Mouse (Mus musculus) forebrain, embryonic 15.5 days (tissue): ENCODE data around the gene Ippk. TPM values are rescaled to one million over a fixed set of nuclear protein-coding genes. Genes with fewer than 3 reads are reported as not detected.

Experiments used
- ATAC-seq: fragments of 200-750 bp; cut with Nextera tagmentation; replicated peaks from 2 replicates; pipeline ENCODE4 v1.8.0; 2017; ENCODE audit warnings: mild to moderate bottlenecking, moderate TSS enrichment, moderate library complexity
- H3K27ac ChIP-seq: fragments of 300-500 bp; sonication (generic); replicated peaks from 2 replicates; pipeline ENCODE4 v1.5.1; 2015; ENCODE audit warnings: mild to moderate bottlenecking, inconsistent platforms
- H3K27me3 ChIP-seq: fragments of 300-500 bp; sonication (generic); 2 replicates; pipeline ENCODE4 v1.6.1; 2015; ENCODE audit warnings: inconsistent platforms
- H3K36me3 ChIP-seq: fragments of 300-500 bp; sonication (generic); 2 replicates; pipeline ENCODE4 v1.6.1; 2015; ENCODE audit warnings: mild to moderate bottlenecking, inconsistent platforms
- H3K4me1 ChIP-seq: fragments of 300-500 bp; sonication (generic); 2 replicates; pipeline ENCODE4 v1.6.1; 2015; ENCODE audit warnings: inconsistent platforms
- H3K4me2 ChIP-seq: fragments of 300-500 bp; sonication (generic); replicated peaks from 2 replicates; pipeline ENCODE4 v1.6.1; 2015; ENCODE audit warnings: mild to moderate bottlenecking, inconsistent platforms
- H3K4me3 ChIP-seq: fragments of 300-500 bp; sonication (generic); 2 replicates; pipeline ENCODE4 v1.5.1; 2015; ENCODE audit warnings: mild to moderate bottlenecking, inconsistent platforms
- H3K9ac ChIP-seq: fragments of 300-500 bp; sonication (generic); replicated peaks from 2 replicates; pipeline ENCODE4 v1.6.1; 2015; ENCODE audit warnings: mild to moderate bottlenecking, inconsistent platforms
- H3K9me3 ChIP-seq: fragments of 300-500 bp; sonication (generic); 2 replicates; pipeline ENCODE4 v1.6.1; 2016; ENCODE audit warnings: inconsistent platforms
- WGBS: fragments of 180-500 bp; shearing (Covaris S2); methylation state at CpG from one replicate; pipeline ENCODE4 v1.1.7; 2015; ENCODE audit warnings: mixed read lengths; 5-methylcytosine and 5-hydroxymethylcytosine counted together
- polyA plus RNA-seq: library from polyadenylated mRNA; unstranded; fragments of >200 nt; fragmentation: Nextera tagmentation; extraction: Ambion mirVana; gene quantifications from 2 replicates; pipeline ENCODE4 v1.2.1, GENCODE M21; 2015

The Ippk gene
- polyA plus RNA-seq, 1 experiment from 2014 or later, result 15.9 TPM

- Histone ChIP-seq H3K27me3 (no peaks in the 10 kb centered on the region), H3K4me1 (no peaks in the 10 kb centered on the region), H3K27ac (no peak overlapping the region), H3K9ac (no peak overlapping the region), H3K4me3 (no peak overlapping the region), H3K9me3 (no peaks in the 10 kb centered on the region), H3K4me2 (no peak overlapping the region), H3K36me3 (peaks cover 7% of the 10 kb centered on the region; the same call in 1 of the 2 replicates)
- no peak for ATAC-seq
- WGBS, result 91% methylated on average over 1 of the region's 1 CpGs
Observed at GRCm38 (mm10) chr13:49393579-49393978, 27.5 kb upstream of the Ippk start.

DNA sequence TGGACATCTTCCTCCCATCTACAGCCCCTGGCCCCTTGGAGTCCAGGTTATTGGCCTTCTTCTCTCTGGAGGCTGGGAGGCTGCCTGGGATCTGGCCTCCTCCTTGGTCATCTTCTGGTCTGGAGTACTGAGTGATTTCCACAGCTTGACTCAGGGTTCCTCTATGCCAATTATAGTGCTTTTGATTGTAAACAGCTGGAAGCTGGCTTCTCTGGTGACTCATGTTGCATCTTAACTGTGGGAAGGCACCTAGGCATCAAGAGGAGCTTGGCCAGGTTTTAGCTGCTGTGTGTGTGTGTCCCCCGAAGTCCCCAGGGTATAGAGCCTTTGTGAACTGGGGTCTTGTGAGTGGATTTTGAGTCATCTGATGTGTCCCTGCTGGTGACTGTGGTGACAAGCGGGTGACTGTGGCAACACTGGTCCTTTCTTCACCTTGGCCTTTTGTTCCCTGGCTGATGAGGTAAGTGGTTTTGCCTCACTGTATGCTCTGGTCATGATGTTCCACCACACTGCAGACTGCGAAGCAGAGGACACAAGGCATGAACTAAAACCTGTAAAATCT lies 26.1 kb upstream of the Ippk start:
- Histone ChIP-seq H3K9ac (no peak overlapping the region), H3K27ac (no peak overlapping the region), H3K4me2 (no peak overlapping the region), H3K27me3 (no peaks in the 10 kb centered on the region), H3K4me3 (no peak overlapping the region), H3K36me3 (peaks cover 7% of the 10 kb centered on the region; the same call in 1 of the 2 replicates), H3K9me3 (no peaks in the 10 kb centered on the region), H3K4me1 (no peaks in the 10 kb centered on the region)
- 93% methylated on average over 3 of the region's 3 CpGs for WGBS
- no peak for ATAC-seq

GRCm38 (mm10) chr13:49396798-49397197 lies 24.3 kb upstream of the Ippk start:
- Histone ChIP-seq H3K9ac (no peak overlapping the region), H3K36me3 (no peaks in the 10 kb centered on the region), H3K4me2 (no peak overlapping the region), H3K27ac (no peak overlapping the region), H3K4me3 (no peak overlapping the region), H3K9me3 (no peaks in the 10 kb centered on the region), H3K4me1 (no peaks in the 10 kb centered on the region), H3K27me3 (no peaks in the 10 kb centered on the region)
- WGBS, result 85% methylated on average over 1 of the region's 1 CpGs
- ATAC-seq, result no peak

DNA sequence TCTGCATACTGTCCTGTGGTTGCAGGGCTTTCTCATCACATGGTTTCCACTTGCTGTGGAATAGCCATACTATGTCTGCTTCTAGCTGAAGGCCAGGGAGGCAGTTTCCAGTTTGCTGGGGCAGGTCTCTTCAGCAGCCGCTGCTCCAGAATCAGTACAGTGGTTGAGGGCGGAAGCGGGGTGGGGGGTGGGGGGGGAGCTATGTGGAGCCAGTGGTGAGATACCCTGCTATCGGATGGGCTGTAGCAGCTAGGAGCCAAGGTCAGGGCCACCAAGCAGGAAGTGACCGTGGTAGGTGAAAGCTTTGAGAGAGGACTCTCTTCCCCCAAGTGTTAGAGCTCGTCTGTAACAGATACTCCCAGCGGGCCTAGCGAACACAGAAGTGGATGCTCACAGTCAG lies 22.9 kb upstream of the Ippk start:
- 91% methylated on average over 8 of the region's 8 CpGs for WGBS

DNA sequence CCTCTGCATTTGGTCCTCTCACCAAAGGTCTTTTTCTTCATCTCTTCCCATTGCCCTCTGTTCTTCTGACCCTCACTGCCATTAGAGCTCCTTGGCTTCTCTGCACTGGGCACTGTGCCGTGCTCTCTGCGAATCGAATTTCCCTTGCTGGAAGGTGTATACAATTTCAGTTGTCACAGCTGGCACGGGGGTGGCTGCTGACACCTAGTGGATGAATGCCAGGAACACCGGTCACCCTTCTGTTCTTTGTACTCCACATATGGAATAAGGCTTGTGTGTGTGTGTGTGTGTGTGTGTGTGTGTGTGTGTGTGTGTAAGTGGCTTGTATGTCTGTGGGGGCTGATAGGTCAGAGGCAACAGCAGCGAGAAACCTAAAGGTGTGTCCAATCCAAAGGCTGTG lies 20.9 kb upstream of the Ippk start:
- no peak for ATAC-seq
- Histone ChIP-seq H3K9ac (no peak overlapping the region), H3K4me3 (no peak overlapping the region), H3K9me3 (no peaks in the 10 kb centered on the region), H3K36me3 (no peaks in the 10 kb centered on the region), H3K4me2 (no peak overlapping the region), H3K27me3 (no peaks in the 10 kb centered on the region), H3K4me1 (no peaks in the 10 kb centered on the region), H3K27ac (no peak overlapping the region)
- 51% methylated on average over 6 of the region's 6 CpGs for WGBS

More for the DNA sequence above, 22.9 kb upstream of the Ippk start:
- Histone ChIP-seq H3K4me2 (no peak overlapping the region), H3K4me3 (no peak overlapping the region), H3K9me3 (no peaks in the 10 kb centered on the region), H3K27ac (no peak overlapping the region), H3K27me3 (no peaks in the 10 kb centered on the region), H3K36me3 (no peaks in the 10 kb centered on the region), H3K9ac (no peak overlapping the region), H3K4me1 (no peaks in the 10 kb centered on the region)
- no peak for ATAC-seq

GRCm38 (mm10) chr13:49402628-49403027 lies 18.4 kb upstream of the Ippk start:
- H3K9me3 ChIP-seq, result no peaks in the 10 kb centered on the region
- WGBS, result 85% methylated on average over 2 of the region's 2 CpGs
- no peak overlapping the region for H3K9ac ChIP-seq
- ATAC-seq, result no peak
- no peak overlapping the region for H3K4me2 ChIP-seq
- no peaks in the 10 kb centered on the region for H3K27me3 ChIP-seq
- H3K27ac ChIP-seq, result no peak overlapping the region
- H3K36me3 ChIP-seq, result no peaks in the 10 kb centered on the region
- no peaks in the 10 kb centered on the region for H3K4me1 ChIP-seq
- no peak overlapping the region for H3K4me3 ChIP-seq

DNA sequence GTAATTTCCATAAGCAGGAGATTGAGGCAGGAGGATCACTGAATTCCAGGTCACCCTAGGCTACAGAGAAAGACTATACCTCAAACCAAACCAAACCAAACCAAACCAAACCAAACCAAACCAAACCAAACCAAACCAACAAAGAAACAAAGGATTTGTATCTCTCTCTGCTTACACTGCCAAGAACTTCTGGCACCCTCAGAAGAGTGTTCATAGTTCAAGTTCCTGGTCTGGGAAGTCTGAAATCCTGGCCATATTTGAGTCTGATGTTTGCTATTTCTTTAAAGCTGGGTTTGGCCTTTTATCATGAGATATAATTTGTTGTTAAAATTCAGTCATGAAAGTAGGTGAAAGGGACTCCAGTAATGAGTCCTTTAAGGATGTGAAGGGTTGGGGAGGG lies 13.3 kb upstream of the Ippk start:
- Histone ChIP-seq H3K4me2 (no peak overlapping the region), H3K27me3 (no peaks in the 10 kb centered on the region), H3K4me3 (no peak overlapping the region), H3K36me3 (no peaks in the 10 kb centered on the region), H3K4me1 (no peaks in the 10 kb centered on the region), H3K27ac (no peak overlapping the region), H3K9me3 (no peaks in the 10 kb centered on the region), H3K9ac (no peak overlapping the region)
- no peak for ATAC-seq

DNA sequence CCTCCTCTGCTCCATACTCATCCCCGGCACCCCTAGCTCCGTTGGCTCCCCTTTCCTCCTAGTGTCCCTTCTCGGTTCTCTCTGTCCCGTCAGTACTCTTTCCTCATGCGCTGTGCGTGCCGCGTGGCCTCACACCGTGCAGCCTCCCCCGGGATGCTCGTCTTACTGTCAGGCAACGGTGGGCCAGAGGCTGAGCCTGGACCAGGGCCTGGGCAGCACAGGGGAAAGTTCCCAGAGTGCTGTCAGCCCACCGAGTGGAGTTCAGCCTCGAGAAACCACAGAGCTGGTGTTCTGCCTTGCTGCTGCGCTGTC lies 513 bp downstream of the Ippk start:
- 1% methylated on average over 15 of the region's 15 CpGs for WGBS
- Histone ChIP-seq H3K4me1 (peaks cover 30% of the 10 kb centered on the region), H3K36me3 (no peaks in the 10 kb centered on the region), H3K9ac (peak overlapping the region; percentile 91), H3K4me3 (peak overlapping the region; percentile 94), H3K9me3 (no peaks in the 10 kb centered on the region), H3K27me3 (no peaks in the 10 kb centered on the region), H3K4me2 (peak overlapping the region; percentile 97), H3K27ac (peak overlapping the region; percentile 75)
- ATAC-seq, result no peak

DNA sequence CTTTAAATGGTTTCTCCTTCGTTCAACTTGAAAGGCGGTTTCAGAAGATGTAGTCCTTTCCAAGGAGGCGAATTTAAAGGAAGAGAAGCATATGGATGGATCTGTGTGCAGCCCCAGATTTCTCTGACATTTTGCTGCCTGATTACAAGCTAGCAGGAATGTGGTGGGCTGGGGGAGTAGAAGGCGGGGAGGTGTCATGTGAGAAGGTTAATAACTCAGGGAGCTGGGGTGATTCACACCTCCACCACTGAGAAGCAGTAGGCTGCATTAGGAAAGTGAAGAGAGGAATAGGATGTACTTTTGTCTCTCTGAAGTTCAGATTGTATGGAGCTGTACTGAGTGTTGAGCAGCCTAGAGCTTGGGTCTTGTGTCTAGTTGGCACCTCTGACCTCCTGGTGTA lies 910 bp downstream of the Ippk start:
- H3K27ac ChIP-seq, result no peak overlapping the region
- no peak for ATAC-seq
- no peaks in the 10 kb centered on the region for H3K9me3 ChIP-seq
- H3K36me3 ChIP-seq, result no peaks in the 10 kb centered on the region
- 32% methylated on average over 4 of the region's 4 CpGs for whole genome bisulfite sequencing
- peak overlapping the region; percentile 94 for H3K4me3 ChIP-seq
- peak overlapping the region; percentile 91 for H3K9ac ChIP-seq
- peaks cover 30% of the 10 kb centered on the region for H3K4me1 ChIP-seq
- no peaks in the 10 kb centered on the region for H3K27me3 ChIP-seq
- peak overlapping the region; percentile 97 for H3K4me2 ChIP-seq

- Histone ChIP-seq H3K27me3 (no peaks in the 10 kb centered on the region), H3K9me3 (no peaks in the 10 kb centered on the region), H3K36me3 (peaks cover under 1% of the 10 kb centered on the region; the same call in 1 of the 2 replicates), H3K9ac (no peak overlapping the region), H3K4me3 (no peak overlapping the region), H3K4me1 (peaks cover 21% of the 10 kb centered on the region), H3K4me2 (no peak overlapping the region), H3K27ac (no peak overlapping the region)
- 90% methylated on average over 3 of the region's 3 CpGs for WGBS
- no peak for ATAC-seq
Observed at GRCm38 (mm10) chr13:49426736-49427135, 5.7 kb downstream of the Ippk start.

DNA sequence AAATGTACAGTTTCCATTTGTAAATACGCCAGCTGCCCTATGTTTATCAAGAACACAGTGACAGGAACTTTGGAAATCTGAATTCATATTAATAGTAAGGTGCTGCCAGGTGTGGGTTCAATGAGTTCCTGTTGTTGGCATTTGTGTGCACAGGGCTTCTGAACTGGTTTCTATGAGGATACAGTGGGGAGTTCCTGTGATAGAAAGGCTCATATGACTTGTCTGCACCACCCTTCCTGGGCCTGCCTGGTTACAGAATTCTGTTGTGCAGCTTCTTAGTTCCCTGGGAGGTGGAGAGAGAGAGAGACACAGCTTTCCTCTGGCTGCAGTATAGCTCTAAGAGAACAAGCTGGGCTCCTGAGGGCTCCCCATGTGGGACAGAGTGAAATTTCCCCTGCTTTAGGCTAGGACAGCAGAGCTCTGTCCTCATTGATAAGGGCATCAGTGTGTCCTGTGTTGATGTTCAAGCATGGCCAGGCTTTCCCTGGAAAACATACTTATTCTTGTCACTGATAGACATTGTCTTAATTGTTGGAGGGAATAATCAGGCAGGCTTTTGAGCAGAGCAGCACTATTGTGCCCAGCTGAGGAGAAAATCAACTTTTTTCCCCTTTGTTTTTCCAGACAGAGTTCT lies 7.1 kb downstream of the Ippk start:
- Histone ChIP-seq H3K9ac (no peak overlapping the region), H3K4me3 (no peak overlapping the region), H3K27me3 (no peaks in the 10 kb centered on the region), H3K4me2 (no peak overlapping the region), H3K27ac (no peak overlapping the region), H3K9me3 (no peaks in the 10 kb centered on the region), H3K4me1 (peaks cover 7% of the 10 kb centered on the region), H3K36me3 (peaks cover 15% of the 10 kb centered on the region)
- WGBS, result 88% methylated on average over 1 of the region's 1 CpGs
- no peak for ATAC-seq

GRCm38 (mm10) chr13:49430529-49430928 lies 9.5 kb downstream of the Ippk start:
- H3K27ac ChIP-seq, result no peak overlapping the region
- H3K36me3 ChIP-seq, result peaks cover 25% of the 10 kb centered on the region
- no peak overlapping the region for H3K9ac ChIP-seq
- ATAC-seq, result no peak
- H3K4me1 ChIP-seq, result no peaks in the 10 kb centered on the region
- 84% methylated on average over 4 of the region's 4 CpGs for WGBS
- H3K27me3 ChIP-seq, result no peaks in the 10 kb centered on the region
- H3K4me3 ChIP-seq, result no peak overlapping the region
- H3K4me2 ChIP-seq, result no peak overlapping the region
- no peaks in the 10 kb centered on the region for H3K9me3 ChIP-seq
